Mouse (Mus musculus): Measurements from ENCODE around the gene Ubac2. TPM values are rescaled to one million over a fixed set of nuclear protein-coding genes. Genes with fewer than 3 reads are reported as not detected.

Ubac2 gene
- polyA plus RNA-seq, 1 experiment: 39.4 TPM

GRCm38 (mm10) chr14:122013417-122013951 lies 135.1 kb downstream of the Ubac2 start:
- TF ChIP-seq POLR2A (IDR thresholded peaks at IDR 0.05; ENCODE audit: borderline replicate concordance, extremely low read depth, insufficient read depth, insufficient read length, poor library complexity, severe bottlenecking): no peak
- no peak for TF ChIP-seq CTCF (IDR thresholded peaks at IDR 0.05; ENCODE audit: borderline replicate concordance, extremely low read depth, insufficient read depth, insufficient read length)
- no peak for DNase-seq (ENCODE audit: low read depth)

- no peak for TF ChIP-seq POLR2A (IDR thresholded peaks at IDR 0.05; ENCODE audit: borderline replicate concordance, extremely low read depth, insufficient read depth, insufficient read length, poor library complexity, severe bottlenecking)
- no peak for TF ChIP-seq CTCF (IDR thresholded peaks at IDR 0.05; ENCODE audit: borderline replicate concordance, extremely low read depth, insufficient read depth, insufficient read length)
- DNase-seq (ENCODE audit: low read depth): no peak
Observed at GRCm38 (mm10) chr14:122017958-122018357, 139.5 kb downstream of the Ubac2 start.

- DNase-seq (ENCODE audit: low read depth): no peak
- TF ChIP-seq CTCF (IDR thresholded peaks at IDR 0.05; ENCODE audit: borderline replicate concordance, extremely low read depth, insufficient read depth, insufficient read length): no peak
- no peak for TF ChIP-seq POLR2A (IDR thresholded peaks at IDR 0.05; ENCODE audit: borderline replicate concordance, extremely low read depth, insufficient read depth, insufficient read length, poor library complexity, severe bottlenecking)
Observed at GRCm38 (mm10) chr14:122019389-122019788, 141.0 kb downstream of the Ubac2 start.

GRCm38 (mm10) chr14:122020567-122020966 lies 142.1 kb downstream of the Ubac2 start:
- no peak for DNase-seq (ENCODE audit: low read depth)
- TF ChIP-seq CTCF (IDR thresholded peaks at IDR 0.05; ENCODE audit: borderline replicate concordance, extremely low read depth, insufficient read depth, insufficient read length) (no peak), POLR2A (IDR thresholded peaks at IDR 0.05; ENCODE audit: borderline replicate concordance, extremely low read depth, insufficient read depth, insufficient read length, poor library complexity, severe bottlenecking) (no peak)

- DNase-seq (ENCODE audit: low read depth): no peak
Observed at GRCm38 (mm10) chr14:122023054-122023453, 144.6 kb downstream of the Ubac2 start.

GRCm38 (mm10) chr14:122023928-122024327 lies 145.5 kb downstream of the Ubac2 start:
- TF ChIP-seq POLR2A (IDR thresholded peaks at IDR 0.05; ENCODE audit: borderline replicate concordance, extremely low read depth, insufficient read depth, insufficient read length, poor library complexity, severe bottlenecking): no peak
- TF ChIP-seq CTCF (IDR thresholded peaks at IDR 0.05; ENCODE audit: borderline replicate concordance, extremely low read depth, insufficient read depth, insufficient read length): no peak
- no peak for DNase-seq (ENCODE audit: low read depth)

More at GRCm38 (mm10) chr14:122023054-122023453, 144.6 kb downstream of the Ubac2 start:
- TF ChIP-seq CTCF (IDR thresholded peaks at IDR 0.05; ENCODE audit: borderline replicate concordance, extremely low read depth, insufficient read depth, insufficient read length) (no peak), POLR2A (IDR thresholded peaks at IDR 0.05; ENCODE audit: borderline replicate concordance, extremely low read depth, insufficient read depth, insufficient read length, poor library complexity, severe bottlenecking) (no peak)

- no peak for DNase-seq (ENCODE audit: low read depth)
- TF ChIP-seq CTCF (IDR thresholded peaks at IDR 0.05; ENCODE audit: borderline replicate concordance, extremely low read depth, insufficient read depth, insufficient read length): no peak
- no peak for TF ChIP-seq POLR2A (IDR thresholded peaks at IDR 0.05; ENCODE audit: borderline replicate concordance, extremely low read depth, insufficient read depth, insufficient read length, poor library complexity, severe bottlenecking)
Observed at GRCm38 (mm10) chr14:122028926-122029745, 150.7 kb downstream of the Ubac2 start.

- no peak for DNase-seq (ENCODE audit: low read depth)
- TF ChIP-seq POLR2A (IDR thresholded peaks at IDR 0.05; ENCODE audit: borderline replicate concordance, extremely low read depth, insufficient read depth, insufficient read length, poor library complexity, severe bottlenecking) (no peak), CTCF (IDR thresholded peaks at IDR 0.05; ENCODE audit: borderline replicate concordance, extremely low read depth, insufficient read depth, insufficient read length) (no peak)
Observed at GRCm38 (mm10) chr14:122029851-122030250, 151.4 kb downstream of the Ubac2 start.

- TF ChIP-seq POLR2A (IDR thresholded peaks at IDR 0.05; ENCODE audit: borderline replicate concordance, extremely low read depth, insufficient read depth, insufficient read length, poor library complexity, severe bottlenecking): no peak
- no peak for TF ChIP-seq CTCF (IDR thresholded peaks at IDR 0.05; ENCODE audit: borderline replicate concordance, extremely low read depth, insufficient read depth, insufficient read length)
Observed at GRCm38 (mm10) chr14:122032045-122032444, 153.6 kb downstream of the Ubac2 start.

GRCm38 (mm10) chr14:122034451-122034850 lies 156.0 kb downstream of the Ubac2 start, which contains the start of gene Timm8a2:
Timm8a2 (plus strand) TSS chr14:122034674.
- TF ChIP-seq CTCF (IDR thresholded peaks at IDR 0.05; ENCODE audit: borderline replicate concordance, extremely low read depth, insufficient read depth, insufficient read length) (no peak), POLR2A (IDR thresholded peaks at IDR 0.05; ENCODE audit: borderline replicate concordance, extremely low read depth, insufficient read depth, insufficient read length, poor library complexity, severe bottlenecking) (no peak)
- DNase-seq (ENCODE audit: low read depth): no peak

More at GRCm38 (mm10) chr14:122032045-122032444, 153.6 kb downstream of the Ubac2 start:
- DNase-seq (ENCODE audit: low read depth): no peak

- TF ChIP-seq POLR2A (IDR thresholded peaks at IDR 0.05; ENCODE audit: borderline replicate concordance, extremely low read depth, insufficient read depth, insufficient read length, poor library complexity, severe bottlenecking) (no peak), CTCF (IDR thresholded peaks at IDR 0.05; ENCODE audit: borderline replicate concordance, extremely low read depth, insufficient read depth, insufficient read length) (no peak)
- DNase-seq (ENCODE audit: low read depth): no peak
Observed at GRCm38 (mm10) chr14:122035181-122035580, 156.8 kb downstream of the Ubac2 start.

Data from brain, embryonic 14.5 days (tissue).